Mouse (Mus musculus): ENCODE data around the gene Dicer1. TPM values are rescaled to one million over a fixed set of nuclear protein-coding genes. Genes with fewer than 3 reads are reported as not detected.

The Dicer1 gene
- polyA plus RNA-seq, 1 experiment from 2014 or later = 53.2 TPM

Other genes with a start within 250 kb of the Dicer1 start
- gene Clmn, start 113.1 kb upstream of the Dicer1 start, polyA plus RNA-seq (2016; fragmentation: Nextera tagmentation; extraction: Ambion mirVana) = 2.0 TPM in 2 replicates

Measured in neural tube, embryonic 12.5 days (tissue).